In genomic region chr9:108450292-108451169, GRCm38 (mm10) we compare ENCODE assay signal across 8 mouse cellular contexts. TPM values are rescaled to one million over a fixed set of nuclear protein-coding genes. Genes with fewer than 3 reads are reported as not detected.
DNase-seq lines count a peak whose midpoint lies in the region; ATAC-seq lines count a peak whose summit lies in the region.

No protein-coding gene starts in this region.

- WGBS in embryonic facial prominence, embryonic 10.5 days, result 72% methylated on average over 21 of the region's 21 CpGs
- 70% methylated on average over 21 of the region's 21 CpGs for WGBS in hindbrain, embryonic 11.5 days
- 69% methylated on average over 21 of the region's 21 CpGs for WGBS in neural tube, embryonic 11.5 days

- peaks cover 11% of the 10 kb centered on the region for H3K27me3 ChIP-seq in embryonic facial prominence, embryonic 10.5 days (replicated peaks; ENCODE audit: low read depth, poor library complexity, severe bottlenecking)
- no peaks in the 10 kb centered on the region for H3K27me3 ChIP-seq in hindbrain, embryonic 11.5 days (ENCODE audit: control insufficient read depth, insufficient read depth, low read length)
- no peaks in the 10 kb centered on the region for H3K27me3 ChIP-seq in neural tube, embryonic 11.5 days (ENCODE audit: control insufficient read depth, insufficient read depth, low read length)

- H3K9me3 ChIP-seq in embryonic facial prominence, embryonic 10.5 days, result 0 out of 2 replicates have a peak, but pooled peaks cover 3% of the 10 kb centered on the region
- no peaks in the 10 kb centered on the region for H3K9me3 ChIP-seq in hindbrain, embryonic 11.5 days (ENCODE audit: control insufficient read depth, low read length)
- no peaks in the 10 kb centered on the region for H3K9me3 ChIP-seq in neural tube, embryonic 11.5 days (ENCODE audit: control insufficient read depth, low read length)

- peaks cover 15% of the 10 kb centered on the region; the same call in 1 of the 2 replicates for H3K36me3 ChIP-seq in embryonic facial prominence, embryonic 10.5 days (replicated peaks)
- H3K36me3 ChIP-seq in hindbrain, embryonic 11.5 days (ENCODE audit: control insufficient read depth, insufficient read depth, low read length), result no peaks in the 10 kb centered on the region
- no peaks in the 10 kb centered on the region for H3K36me3 ChIP-seq in neural tube, embryonic 11.5 days (ENCODE audit: control insufficient read depth, insufficient read depth, low read length)

- intact Hi-C loops in gastrocnemius, postnatal 36 days (cut with DNase I), result no loop called here

- H3K9ac ChIP-seq in hindbrain, embryonic 11.5 days (ENCODE audit: low read depth, low read length), result peak overlapping the region; percentile 34
- 0 out of 2 replicates have a peak overlapping the region, but pooled peaks have one; percentile 14 for H3K9ac ChIP-seq in neural tube, embryonic 11.5 days (ENCODE audit: low read length)

- peaks cover 50% of the 10 kb centered on the region for H3K4me1 ChIP-seq in embryonic facial prominence, embryonic 10.5 days
- peaks cover 21% of the 10 kb centered on the region for H3K4me1 ChIP-seq in hindbrain, embryonic 11.5 days (replicated peaks; ENCODE audit: control insufficient read depth, insufficient read depth, low read length)
- peaks cover 16% of the 10 kb centered on the region for H3K4me1 ChIP-seq in neural tube, embryonic 11.5 days (ENCODE audit: control insufficient read depth, insufficient read depth, low read length)

- peak; percentile 91 for DNase-seq in heart, adult 11 months
- DNase-seq in heart, adult 9 months (ENCODE audit: low spot score in 2 of 2), result no peak
- DNase-seq in embryonic facial prominence, embryonic 10.5 days (ENCODE audit: low spot score), result peak; percentile 42
- DNase-seq in hindbrain, embryonic 11.5 days (ENCODE audit: low spot score), result peak; percentile 59
- peak; percentile 69 for DNase-seq in liver
- peak; percentile 62 for DNase-seq in neural tube, embryonic 11.5 days (ENCODE audit: low spot score)
- no peak for DNase-seq in gastrocnemius, postnatal 36 days

- H3K27ac ChIP-seq in embryonic facial prominence, embryonic 10.5 days (replicated peaks), result peak overlapping the region; percentile 84
- H3K27ac ChIP-seq in hindbrain, embryonic 11.5 days (ENCODE audit: low read depth, low read length), result peak overlapping the region; percentile 83
- peak overlapping the region; percentile 73 for H3K27ac ChIP-seq in neural tube, embryonic 11.5 days (ENCODE audit: low read depth, low read length)

- H3K4me3 ChIP-seq in embryonic facial prominence, embryonic 10.5 days, result peak overlapping the region; percentile 74
- H3K4me3 ChIP-seq in hindbrain, embryonic 11.5 days (ENCODE audit: low read depth, low read length), result 0 out of 2 replicates have a peak overlapping the region, but pooled peaks have one; percentile 12
- H3K4me3 ChIP-seq in neural tube, embryonic 11.5 days (ENCODE audit: low read depth, low read length), result peak overlapping the region; percentile 10; the same call in 1 of the 2 replicates

- H3K4me2 ChIP-seq in hindbrain, embryonic 11.5 days (replicated peaks; ENCODE audit: low read depth, low read length), result peak overlapping the region; percentile 97
- H3K4me2 ChIP-seq in neural tube, embryonic 11.5 days (ENCODE audit: low read depth), result peak overlapping the region; percentile 91

- peak; percentile 67 for ATAC-seq in hindbrain, embryonic 11.5 days (ENCODE audit: low FRiP score)
- ATAC-seq in neural tube, embryonic 11.5 days (ENCODE audit: insufficient read depth, low FRiP score, low TSS enrichment), result peak; percentile 56
- ATAC-seq in granulocyte monocyte progenitor cell, adult 5-6 weeks (replicated peaks; ENCODE audit: poor library complexity, severe bottlenecking), result no peak

RNA-seq across cellular contexts. Expression of gene Ccdc71, which starts 9.8 kb away (rescaled TPM):
- polyA plus RNA-seq in embryonic facial prominence, embryonic 10.5 days (2016; fragmentation: Nextera tagmentation; extraction: Ambion mirVana), result 56.6 and 57.5 TPM in 2 replicates
- polyA plus RNA-seq in hindbrain, embryonic 11.5 days (2014; fragmentation: Nextera tagmentation; extraction: Ambion mirVana), result 44.1 TPM in 2 replicates
- polyA plus RNA-seq in neural tube, embryonic 11.5 days (2014; fragmentation: Nextera tagmentation; extraction: Ambion mirVana), result 50.2 and 58.2 TPM in 2 replicates
- 10 to 100 TPM; 13.3 to 20.0 TPM for total RNA-seq in gastrocnemius, postnatal 36 days (2021)
- 22.2 and 23.5 TPM in 2 replicates for total RNA-seq in granulocyte monocyte progenitor cell, adult 5-6 weeks (2014; fragmentation: Nextera tagmentation)
- total RNA-seq in granulocyte monocyte progenitor cell, adult 5-6 weeks (2017), result 13.2 and 17.9 TPM in 2 replicates

RNA-seq across cellular contexts. Expression of gene Klhdc8b, which starts 10.8 kb away (rescaled TPM):
- polyA plus RNA-seq in embryonic facial prominence, embryonic 10.5 days (2016; fragmentation: Nextera tagmentation; extraction: Ambion mirVana), result 21.6 and 24.2 TPM in 2 replicates
- 23.8 and 28.8 TPM in 2 replicates for polyA plus RNA-seq in hindbrain, embryonic 11.5 days (2014; fragmentation: Nextera tagmentation; extraction: Ambion mirVana)
- polyA plus RNA-seq in neural tube, embryonic 11.5 days (2014; fragmentation: Nextera tagmentation; extraction: Ambion mirVana), result 25.4 and 28.9 TPM in 2 replicates
- total RNA-seq in gastrocnemius, postnatal 36 days (2021), result 1 to 10 TPM; 1.7 to 3.1 TPM
- total RNA-seq in granulocyte monocyte progenitor cell, adult 5-6 weeks (2014; fragmentation: Nextera tagmentation), result 0.56 TPM in 1 of 2 replicates, not detected in the other
- total RNA-seq in granulocyte monocyte progenitor cell, adult 5-6 weeks (2017), result 1.2 and 5.5 TPM in 2 replicates

RNA-seq across cellular contexts. Expression of gene BC048562, which starts 14.2 kb away (rescaled TPM):
- not detected in 2 replicates for polyA plus RNA-seq in embryonic facial prominence, embryonic 10.5 days (2016; fragmentation: Nextera tagmentation; extraction: Ambion mirVana)
- polyA plus RNA-seq in hindbrain, embryonic 11.5 days (2014; fragmentation: Nextera tagmentation; extraction: Ambion mirVana), result not detected in 2 replicates
- polyA plus RNA-seq in neural tube, embryonic 11.5 days (2014; fragmentation: Nextera tagmentation; extraction: Ambion mirVana), result not detected in 2 replicates
- not detected for total RNA-seq in gastrocnemius, postnatal 36 days (2021)
- not detected in 2 replicates for total RNA-seq in granulocyte monocyte progenitor cell, adult 5-6 weeks (2014; fragmentation: Nextera tagmentation)
- total RNA-seq in granulocyte monocyte progenitor cell, adult 5-6 weeks (2017), result not detected in 2 replicates

RNA-seq across cellular contexts. Expression of gene Ccdc36, which starts 22.2 kb away (rescaled TPM):
- 0.93 and 1.1 TPM in 2 replicates for polyA plus RNA-seq in embryonic facial prominence, embryonic 10.5 days (2016; fragmentation: Nextera tagmentation; extraction: Ambion mirVana)
- 1.3 and 1.6 TPM in 2 replicates for polyA plus RNA-seq in hindbrain, embryonic 11.5 days (2014; fragmentation: Nextera tagmentation; extraction: Ambion mirVana)
- 0.62 and 0.77 TPM in 2 replicates for polyA plus RNA-seq in neural tube, embryonic 11.5 days (2014; fragmentation: Nextera tagmentation; extraction: Ambion mirVana)
- total RNA-seq in gastrocnemius, postnatal 36 days (2021), result not detected
- not detected in 2 replicates for total RNA-seq in granulocyte monocyte progenitor cell, adult 5-6 weeks (2014; fragmentation: Nextera tagmentation)
- total RNA-seq in granulocyte monocyte progenitor cell, adult 5-6 weeks (2017), result 0.72 and 0.90 TPM in 2 replicates

RNA-seq across cellular contexts. Expression of gene Lamb2, which starts 29.0 kb away (rescaled TPM):
- 33.2 and 33.5 TPM in 2 replicates for polyA plus RNA-seq in embryonic facial prominence, embryonic 10.5 days (2016; fragmentation: Nextera tagmentation; extraction: Ambion mirVana)
- 11.3 and 13.4 TPM in 2 replicates for polyA plus RNA-seq in hindbrain, embryonic 11.5 days (2014; fragmentation: Nextera tagmentation; extraction: Ambion mirVana)
- 17.2 and 18.1 TPM in 2 replicates for polyA plus RNA-seq in neural tube, embryonic 11.5 days (2014; fragmentation: Nextera tagmentation; extraction: Ambion mirVana)
- total RNA-seq in gastrocnemius, postnatal 36 days (2021), result 100 to 1,000 TPM; 118 to 129 TPM
- 0.38 TPM in 1 of 2 replicates, not detected in the other for total RNA-seq in granulocyte monocyte progenitor cell, adult 5-6 weeks (2014; fragmentation: Nextera tagmentation)
- 0.05 and 0.09 TPM in 2 replicates for total RNA-seq in granulocyte monocyte progenitor cell, adult 5-6 weeks (2017)

Comparison
In these comparisons a context has a peak if more than half of its experiments do, and no peak if none do; other contexts are left out.
1. DNase-seq: peak in heart, adult 11 months (single experiment), embryonic facial prominence, embryonic 10.5 days (single experiment), hindbrain, embryonic 11.5 days (single experiment), liver (single experiment) and neural tube, embryonic 11.5 days (single experiment); none in heart, adult 9 months (0 of 2) and gastrocnemius, postnatal 36 days (0 of 2).
2. H3K4me3 ChIP-seq: peak in every context shown above with its lines; median percentile 74 in embryonic facial prominence, embryonic 10.5 days; 12 in hindbrain, embryonic 11.5 days; 10 in neural tube, embryonic 11.5 days.
3. Peak in every context shown above with its lines, with median percentiles within 50 percentile points of each other: H3K27ac ChIP-seq.